Mouse (Mus musculus) embryonic facial prominence, embryonic 13.5 days (tissue): Measurements from ENCODE around the gene Agbl3. TPM values are rescaled to one million over a fixed set of nuclear protein-coding genes. Genes with fewer than 3 reads are reported as not detected.

Experiments
- ATAC-seq: fragments of 200-750 bp; cut with Nextera tagmentation; 2 replicates; pipeline ENCODE4 v1.8.0; 2017; ENCODE audit warnings: low read depth; ENCODE audit not compliant: insufficient number of reproducible peaks, insufficient read depth, low FRiP score, low TSS enrichment
- H3K27ac ChIP-seq: fragments of 300-500 bp; sonication (generic); 2 replicates; pipeline ENCODE4 v1.5.1; 2015; ENCODE audit warnings: moderate library complexity, mild to moderate bottlenecking, inconsistent platforms
- H3K27me3 ChIP-seq: fragments of 300-500 bp; sonication (generic); 2 replicates; pipeline ENCODE4 v1.6.1; 2015; ENCODE audit warnings: mild to moderate bottlenecking, inconsistent platforms
- H3K36me3 ChIP-seq: fragments of 300-500 bp; sonication (generic); 2 replicates; pipeline ENCODE4 v1.6.1; 2015; ENCODE audit warnings: mild to moderate bottlenecking, inconsistent platforms
- H3K4me1 ChIP-seq: fragments of 300-500 bp; sonication (generic); 2 replicates; pipeline ENCODE4 v1.6.1; 2015; ENCODE audit warnings: inconsistent platforms
- H3K4me2 ChIP-seq: fragments of 300-500 bp; sonication (generic); 2 replicates; pipeline ENCODE4 v1.6.1; 2015; ENCODE audit warnings: moderate library complexity, mild to moderate bottlenecking, inconsistent platforms
- H3K4me3 ChIP-seq: fragments of 300-500 bp; sonication (generic); 2 replicates; pipeline ENCODE4 v1.5.1; 2015; ENCODE audit warnings: mild to moderate bottlenecking, inconsistent platforms
- H3K9ac ChIP-seq: fragments of 300-500 bp; sonication (generic); 2 replicates; pipeline ENCODE4 v1.6.1; 2015; ENCODE audit warnings: mild to moderate bottlenecking, inconsistent platforms
- H3K9me3 ChIP-seq: fragments of 300-500 bp; sonication (generic); 2 replicates; pipeline ENCODE4 v1.6.1; 2016; ENCODE audit warnings: inconsistent platforms
- WGBS: fragments of 180-500 bp; shearing (Covaris S2); methylation state at CpG from one replicate; pipeline ENCODE4 v1.1.7; 2015; ENCODE audit warnings: mixed read lengths; 5-methylcytosine and 5-hydroxymethylcytosine counted together
- polyA plus RNA-seq: library from polyadenylated mRNA; unstranded; fragments of >200 nt; fragmentation: Nextera tagmentation; extraction: Ambion mirVana; gene quantifications from 2 replicates; pipeline ENCODE4 v1.2.1, GENCODE M21; 2015

Gene Agbl3
- polyA plus RNA-seq, 1 experiment from 2014 or later, result 9.3 TPM

- Histone ChIP-seq H3K36me3 (peaks cover 67% of the 10 kb centered on the region), H3K4me2 (no peak overlapping the region), H3K9ac (no peak overlapping the region), H3K9me3 (no peaks in the 10 kb centered on the region), H3K27me3 (no peaks in the 10 kb centered on the region), H3K4me3 (no peak overlapping the region), H3K4me1 (peaks cover 7% of the 10 kb centered on the region; the same call in 1 of the 2 replicates), H3K27ac (no peak overlapping the region)
- no peak for ATAC-seq
- 25% methylated on average over 5 of the region's 5 CpGs for WGBS
Measured at GRCm38 (mm10) chr6:34754448-34754847, 25.8 kb upstream of the Agbl3 start.

GRCm38 (mm10) chr6:34758340-34758739, 21.9 kb upstream of the Agbl3 start:
- peaks cover 79% of the 10 kb centered on the region for H3K36me3 ChIP-seq
- no peaks in the 10 kb centered on the region for H3K9me3 ChIP-seq
- 91% methylated on average over 2 of the region's 2 CpGs for WGBS
- H3K27ac ChIP-seq, result no peak overlapping the region
- no peaks in the 10 kb centered on the region for H3K27me3 ChIP-seq
- H3K4me3 ChIP-seq, result no peak overlapping the region
- no peak overlapping the region for H3K4me2 ChIP-seq
- no peaks in the 10 kb centered on the region for H3K4me1 ChIP-seq
- ATAC-seq, result no peak
- H3K9ac ChIP-seq, result no peak overlapping the region

- H3K27ac ChIP-seq, result no peak overlapping the region
- H3K4me2 ChIP-seq, result no peak overlapping the region
- no peak for ATAC-seq
- H3K9me3 ChIP-seq, result no peaks in the 10 kb centered on the region
- H3K4me1 ChIP-seq, result no peaks in the 10 kb centered on the region
- no peak overlapping the region for H3K9ac ChIP-seq
- no peaks in the 10 kb centered on the region for H3K27me3 ChIP-seq
- peaks cover 96% of the 10 kb centered on the region for H3K36me3 ChIP-seq
- 42% methylated on average over 4 of the region's 4 CpGs for WGBS
- H3K4me3 ChIP-seq, result no peak overlapping the region
Measured at GRCm38 (mm10) chr6:34760023-34760422, 20.2 kb upstream of the Agbl3 start.

- no peak overlapping the region for H3K4me2 ChIP-seq
- H3K27ac ChIP-seq, result no peak overlapping the region
- no peaks in the 10 kb centered on the region for H3K27me3 ChIP-seq
- 89% methylated on average over 5 of the region's 5 CpGs for WGBS
- H3K4me3 ChIP-seq, result no peak overlapping the region
- ATAC-seq, result no peak
- peaks cover 90% of the 10 kb centered on the region for H3K36me3 ChIP-seq
- no peaks in the 10 kb centered on the region for H3K9me3 ChIP-seq
- H3K4me1 ChIP-seq, result no peaks in the 10 kb centered on the region
- H3K9ac ChIP-seq, result no peak overlapping the region
Measured at GRCm38 (mm10) chr6:34765721-34766120, 14.5 kb upstream of the Agbl3 start.

GRCm38 (mm10) chr6:34769984-34770383, 10.2 kb upstream of the Agbl3 start:
- Histone ChIP-seq H3K9ac (no peak overlapping the region), H3K27ac (no peak overlapping the region), H3K9me3 (no peaks in the 10 kb centered on the region), H3K4me2 (no peak overlapping the region), H3K4me3 (no peak overlapping the region), H3K27me3 (no peaks in the 10 kb centered on the region), H3K4me1 (no peaks in the 10 kb centered on the region), H3K36me3 (peaks cover 77% of the 10 kb centered on the region)
- WGBS, result 83% methylated on average over 2 of the region's 2 CpGs
- ATAC-seq, result no peak

GRCm38 (mm10) chr6:34770491-34770890, 9.7 kb upstream of the Agbl3 start:
- Histone ChIP-seq H3K27me3 (no peaks in the 10 kb centered on the region), H3K4me3 (no peak overlapping the region), H3K36me3 (peaks cover 73% of the 10 kb centered on the region), H3K4me1 (no peaks in the 10 kb centered on the region), H3K27ac (no peak overlapping the region), H3K4me2 (no peak overlapping the region), H3K9ac (no peak overlapping the region), H3K9me3 (no peaks in the 10 kb centered on the region)
- 85% methylated on average over 6 of the region's 6 CpGs for WGBS
- no peak for ATAC-seq

GRCm38 (mm10) chr6:34776396-34776795, 3.8 kb upstream of the Agbl3 start:
- H3K27ac ChIP-seq, result no peak overlapping the region
- peaks cover 24% of the 10 kb centered on the region for H3K36me3 ChIP-seq
- no peak overlapping the region for H3K9ac ChIP-seq
- no peak overlapping the region for H3K4me3 ChIP-seq
- H3K4me2 ChIP-seq, result no peak overlapping the region
- ATAC-seq, result no peak
- no peaks in the 10 kb centered on the region for H3K9me3 ChIP-seq
- no peaks in the 10 kb centered on the region for H3K4me1 ChIP-seq
- H3K27me3 ChIP-seq, result no peaks in the 10 kb centered on the region

- 78% methylated on average over 2 of the region's 2 CpGs for WGBS
- Histone ChIP-seq H3K9ac (no peak overlapping the region), H3K4me2 (no peak overlapping the region), H3K4me1 (no peaks in the 10 kb centered on the region), H3K4me3 (no peak overlapping the region), H3K27ac (no peak overlapping the region), H3K36me3 (peaks cover 18% of the 10 kb centered on the region), H3K27me3 (no peaks in the 10 kb centered on the region), H3K9me3 (no peaks in the 10 kb centered on the region)
- ATAC-seq, result no peak
Measured at GRCm38 (mm10) chr6:34777094-34777493, 3.1 kb upstream of the Agbl3 start.

GRCm38 (mm10) chr6:34777981-34778668, 2.1 kb upstream of the Agbl3 start:
- peaks cover 9% of the 10 kb centered on the region for H3K36me3 ChIP-seq
- H3K9ac ChIP-seq, result no peak overlapping the region
- no peaks in the 10 kb centered on the region for H3K4me1 ChIP-seq
- no peak for ATAC-seq
- no peak overlapping the region for H3K4me2 ChIP-seq
- H3K4me3 ChIP-seq, result no peak overlapping the region
- no peaks in the 10 kb centered on the region for H3K9me3 ChIP-seq
- WGBS, result 73% methylated on average over 10 of the region's 10 CpGs
- H3K27ac ChIP-seq, result no peak overlapping the region
- H3K27me3 ChIP-seq, result no peaks in the 10 kb centered on the region

- ATAC-seq, result no peak
- Histone ChIP-seq H3K4me3 (peak overlapping the region; percentile 58), H3K27ac (peak overlapping the region; percentile 95), H3K4me2 (peak overlapping the region; percentile 66), H3K27me3 (no peaks in the 10 kb centered on the region), H3K4me1 (no peaks in the 10 kb centered on the region), H3K9me3 (no peaks in the 10 kb centered on the region), H3K36me3 (peaks cover 5% of the 10 kb centered on the region), H3K9ac (peak overlapping the region; percentile 91)
- WGBS, result 3% methylated on average over 13 of the region's 13 CpGs
Measured at GRCm38 (mm10) chr6:34780943-34781289, 684 bp downstream of the Agbl3 start.

- no peak overlapping the region for H3K27ac ChIP-seq
- H3K4me1 ChIP-seq, result no peaks in the 10 kb centered on the region
- no peaks in the 10 kb centered on the region for H3K27me3 ChIP-seq
- peaks cover 7% of the 10 kb centered on the region for H3K36me3 ChIP-seq
- H3K9me3 ChIP-seq, result no peaks in the 10 kb centered on the region
- no peak overlapping the region for H3K4me3 ChIP-seq
- no peak overlapping the region for H3K9ac ChIP-seq
- no peak overlapping the region for H3K4me2 ChIP-seq
- 85% methylated on average over 1 of the region's 1 CpGs for WGBS
- ATAC-seq, result no peak
Measured at GRCm38 (mm10) chr6:34782493-34782892, 2.3 kb downstream of the Agbl3 start.

GRCm38 (mm10) chr6:34796881-34797280, 16.6 kb downstream of the Agbl3 start:
- Histone ChIP-seq H3K4me1 (no peaks in the 10 kb centered on the region), H3K4me3 (no peak overlapping the region), H3K27me3 (no peaks in the 10 kb centered on the region), H3K9me3 (no peaks in the 10 kb centered on the region), H3K9ac (no peak overlapping the region), H3K4me2 (no peak overlapping the region), H3K27ac (no peak overlapping the region), H3K36me3 (no peaks in the 10 kb centered on the region)
- 51% methylated on average over 3 of the region's 3 CpGs for WGBS
- no peak for ATAC-seq
